Mouse (Mus musculus): ENCODE results near the gene Rabggtb.

GRCm38 (mm10) chr3:153889188-153889781 lies 23.5 kb downstream of the Rabggtb start:
- TF ChIP-seq GATA1 (IDR thresholded peaks at IDR 0.05; ENCODE audit: borderline replicate concordance, low read length) (no peak), FLI1 (IDR thresholded peaks at IDR 0.05; ENCODE audit: low read length) (no peak)

Data from megakaryocyte, embryonic 14.5 days (primary cell).